Mouse (Mus musculus) neutrophil, adult 5-6 weeks (primary cell): ENCODE measurements around the gene Rassf3. TPM values are rescaled to one million over a fixed set of nuclear protein-coding genes. Genes with fewer than 3 reads are reported as not detected.

Experiments
- total RNA-seq: library from RNA; stranded (forward); fragments of 200-1000 nt; gene quantifications from 2 replicates; pipeline ENCODE4 v1.2.3, GENCODE M21; 2017

Rassf3 gene
- total RNA-seq, 1 experiment from 2014 or later: 189 TPM

Other genes starting within 250 kb of the Rassf3 start
- gene Tbc1d30, start 125.1 kb downstream of the Rassf3 start, total RNA-seq: 0.93 and 1.4 TPM in 2 replicates
- gene Gns, start 111.3 kb downstream of the Rassf3 start, total RNA-seq: 92.6 and 96.6 TPM in 2 replicates
- gene Tbk1, start 110.4 kb upstream of the Rassf3 start, total RNA-seq: 133 and 134 TPM in 2 replicates
- gene Xpot, start 150.0 kb upstream of the Rassf3 start, total RNA-seq: 44.0 and 45.5 TPM in 2 replicates
- not detected in 2 replicates for gene D930020B18Rik, start 165.2 kb upstream of the Rassf3 start, total RNA-seq